Mouse (Mus musculus) liver, adult 2 months (tissue): ENCODE measurements around the gene C8a. TPM values are rescaled to one million over a fixed set of nuclear protein-coding genes. Genes with fewer than 3 reads are reported as not detected.

Experiments
- DNase-seq: peaks from one replicate; pipeline ENCODE4 v3.0.0-alpha.2; 2011; ENCODE audit warnings: low read depth, low spot score; ENCODE audit errors: extremely low read depth
- H3K27ac ChIP-seq: fragments of 200-500 bp; replicated peaks from 2 replicates; pipeline ENCODE4 v1.5.1; 2012; ENCODE audit warnings: low read depth, mild to moderate bottlenecking, control low read depth, inconsistent platforms, low read length; ENCODE audit not compliant: insufficient read depth
- H3K27me3 ChIP-seq: fragments of 200-500 bp; 2 replicates; pipeline ENCODE4 v1.6.1; 2012; ENCODE audit warnings: mild to moderate bottlenecking, moderate library complexity, low read length, inconsistent platforms; ENCODE audit not compliant: control insufficient read depth, insufficient read depth
- H3K36me3 ChIP-seq: fragments of 200-500 bp; 2 replicates; pipeline ENCODE4 v1.6.1; 2012; ENCODE audit warnings: low read length, inconsistent platforms; ENCODE audit not compliant: control insufficient read depth, insufficient read depth
- H3K4me1 ChIP-seq: fragments of 200-500 bp; 2 replicates; pipeline ENCODE4 v1.6.1; 2011; ENCODE audit warnings: low read length; ENCODE audit not compliant: control insufficient read depth, insufficient read depth
- H3K4me3 ChIP-seq: fragments of 200-500 bp; 2 replicates; pipeline ENCODE4 v1.5.1; 2011; ENCODE audit warnings: low read depth, mild to moderate bottlenecking, control low read depth, low read length, moderate library complexity; ENCODE audit not compliant: insufficient read depth
- H3K79me2 ChIP-seq: fragments of 200-500 bp; 2 replicates; pipeline ENCODE4 v1.6.1; 2012; ENCODE audit warnings: inconsistent platforms, mild to moderate bottlenecking, low read length, moderate library complexity; ENCODE audit not compliant: control insufficient read depth, insufficient read depth
- H3K9ac ChIP-seq: fragments of 200-500 bp; 2 replicates; pipeline ENCODE4 v1.6.1; 2012; ENCODE audit warnings: low read depth, mild to moderate bottlenecking, control low read depth, inconsistent platforms, low read length
- CTCF ChIP-seq: fragments of 200-500 bp; IDR thresholded peaks from 2 replicates; pipeline ENCODE4 v1.5.1; 2011; ENCODE audit warnings: low read depth, low read length, control low read depth
- POLR2A ChIP-seq: fragments of 200-500 bp; IDR thresholded peaks from 2 replicates; pipeline ENCODE4 v1.6.1; 2011; ENCODE audit warnings: low read length, control low read depth; ENCODE audit not compliant: insufficient read depth; ENCODE audit errors: extremely low read depth
- WGBS: fragments of 180-500 bp; shearing (Covaris S2); methylation state at CpG from one replicate; pipeline ENCODE4 v1.1.7; 2018; 5-methylcytosine and 5-hydroxymethylcytosine counted together
- polyA plus RNA-seq: library from polyadenylated mRNA; depleted of rRNA; stranded (reverse); fragments of >200 nt; gene quantifications from 2 replicates; pipeline ENCODE4 v1.2.3, GENCODE M21; 2012
- total RNA-seq: library from RNA; depleted of rRNA; stranded (reverse); fragments of >200 nt; gene quantifications from 2 replicates; pipeline ENCODE4 v1.2.3, GENCODE M21; 2014

C8a gene
- total and polyA plus RNA-seq, 2 experiments, result 71.3 to 250 TPM

- Histone ChIP-seq H3K4me1 (peaks cover 6% of the 10 kb centered on the region), H3K4me3 (no peak overlapping the region), H3K27ac (no peak overlapping the region), H3K79me2 (0 out of 2 replicates have a peak, but pooled peaks cover 2% of the 10 kb centered on the region), H3K9ac (no peak overlapping the region), H3K36me3 (no peaks in the 10 kb centered on the region), H3K27me3 (no peaks in the 10 kb centered on the region)
- DNase-seq, result peak; percentile 56
- 23% methylated on average over 7 of the region's 7 CpGs for WGBS
- TF ChIP-seq POLR2A (no peak), CTCF (peak; percentile 96)
These were observed 35.5 kb upstream of the C8a start for GRCm38 (mm10) chr4:104911685-104912084.

- TF ChIP-seq POLR2A (no peak), CTCF (no peak)
- DNase-seq, result no peak
- no peaks in the 10 kb centered on the region for H3K4me1 ChIP-seq
- no peak overlapping the region for H3K9ac ChIP-seq
- no peaks in the 10 kb centered on the region for H3K27me3 ChIP-seq
- no peak overlapping the region for H3K27ac ChIP-seq
- H3K79me2 ChIP-seq, result no peaks in the 10 kb centered on the region
- no peaks in the 10 kb centered on the region for H3K36me3 ChIP-seq
- 93% methylated on average over 6 of the region's 6 CpGs for WGBS
- no peak overlapping the region for H3K4me3 ChIP-seq
These were observed 28.9 kb upstream of the C8a start for GRCm38 (mm10) chr4:104905049-104905448.

- Histone ChIP-seq H3K4me3 (no peak overlapping the region), H3K27ac (no peak overlapping the region), H3K9ac (no peak overlapping the region), H3K79me2 (no peaks in the 10 kb centered on the region), H3K4me1 (no peaks in the 10 kb centered on the region), H3K36me3 (no peaks in the 10 kb centered on the region), H3K27me3 (no peaks in the 10 kb centered on the region)
- TF ChIP-seq CTCF (no peak), POLR2A (no peak)
- WGBS, result 81% methylated on average over 2 of the region's 2 CpGs
- no peak for DNase-seq
These were observed 26.6 kb upstream of the C8a start for GRCm38 (mm10) chr4:104902836-104903235.

GRCm38 (mm10) chr4:104894004-104894734 is 18.0 kb upstream of the C8a start:
- Histone ChIP-seq H3K9ac (no peak overlapping the region), H3K27me3 (no peaks in the 10 kb centered on the region), H3K4me1 (peaks cover 4% of the 10 kb centered on the region; the same call in 1 of the 2 replicates), H3K27ac (no peak overlapping the region), H3K36me3 (no peaks in the 10 kb centered on the region), H3K4me3 (no peak overlapping the region), H3K79me2 (no peaks in the 10 kb centered on the region)
- peak; percentile 60 for DNase-seq
- TF ChIP-seq POLR2A (no peak), CTCF (peak; percentile 72)
- WGBS, result 59% methylated on average over 13 of the region's 13 CpGs

- no peak for TF ChIP-seq POLR2A
- no peak for TF ChIP-seq CTCF
- Histone ChIP-seq H3K9ac (no peak overlapping the region), H3K4me1 (peaks cover 4% of the 10 kb centered on the region; the same call in 1 of the 2 replicates), H3K27ac (no peak overlapping the region), H3K36me3 (no peaks in the 10 kb centered on the region), H3K79me2 (no peaks in the 10 kb centered on the region), H3K4me3 (no peak overlapping the region), H3K27me3 (no peaks in the 10 kb centered on the region)
- no peak for DNase-seq
- WGBS, result 55% methylated on average over 5 of the region's 5 CpGs
These were observed 17.4 kb upstream of the C8a start for GRCm38 (mm10) chr4:104893588-104893987.

GRCm38 (mm10) chr4:104891708-104892107 is 15.5 kb upstream of the C8a start:
- DNase-seq, result peak; percentile 61
- no peaks in the 10 kb centered on the region for H3K27me3 ChIP-seq
- H3K27ac ChIP-seq, result no peak overlapping the region
- H3K4me1 ChIP-seq, result peaks cover 4% of the 10 kb centered on the region; the same call in 1 of the 2 replicates
- H3K36me3 ChIP-seq, result no peaks in the 10 kb centered on the region
- no peak overlapping the region for H3K4me3 ChIP-seq
- H3K9ac ChIP-seq, result no peak overlapping the region
- TF ChIP-seq CTCF (no peak), POLR2A (no peak)
- 50% methylated on average over 7 of the region's 7 CpGs for WGBS
- no peaks in the 10 kb centered on the region for H3K79me2 ChIP-seq
